Mouse (Mus musculus): ENCODE results near the gene Mast4.

The Mast4 gene

DNA sequence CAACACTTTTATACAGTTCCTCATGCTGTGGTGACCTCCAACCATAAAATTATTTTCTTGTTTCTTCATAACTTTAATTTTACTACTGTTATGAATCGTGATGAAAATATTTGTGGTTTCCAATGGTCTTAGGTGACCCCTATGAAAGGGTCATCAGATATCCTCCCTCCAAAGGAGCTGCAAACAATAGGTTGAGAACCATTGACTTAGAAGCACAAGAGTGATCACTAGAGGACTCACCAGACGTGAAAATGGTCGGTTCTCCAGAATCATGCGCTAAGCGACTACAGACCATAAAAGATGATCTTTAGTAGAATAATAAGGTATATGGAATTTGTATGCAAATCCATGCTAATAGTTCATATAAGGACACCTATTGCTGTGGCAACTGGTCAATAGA lies 644.1 kb downstream of the Mast4 start:
- no peak for DNase-seq (ENCODE audit: low spot score)

DNA sequence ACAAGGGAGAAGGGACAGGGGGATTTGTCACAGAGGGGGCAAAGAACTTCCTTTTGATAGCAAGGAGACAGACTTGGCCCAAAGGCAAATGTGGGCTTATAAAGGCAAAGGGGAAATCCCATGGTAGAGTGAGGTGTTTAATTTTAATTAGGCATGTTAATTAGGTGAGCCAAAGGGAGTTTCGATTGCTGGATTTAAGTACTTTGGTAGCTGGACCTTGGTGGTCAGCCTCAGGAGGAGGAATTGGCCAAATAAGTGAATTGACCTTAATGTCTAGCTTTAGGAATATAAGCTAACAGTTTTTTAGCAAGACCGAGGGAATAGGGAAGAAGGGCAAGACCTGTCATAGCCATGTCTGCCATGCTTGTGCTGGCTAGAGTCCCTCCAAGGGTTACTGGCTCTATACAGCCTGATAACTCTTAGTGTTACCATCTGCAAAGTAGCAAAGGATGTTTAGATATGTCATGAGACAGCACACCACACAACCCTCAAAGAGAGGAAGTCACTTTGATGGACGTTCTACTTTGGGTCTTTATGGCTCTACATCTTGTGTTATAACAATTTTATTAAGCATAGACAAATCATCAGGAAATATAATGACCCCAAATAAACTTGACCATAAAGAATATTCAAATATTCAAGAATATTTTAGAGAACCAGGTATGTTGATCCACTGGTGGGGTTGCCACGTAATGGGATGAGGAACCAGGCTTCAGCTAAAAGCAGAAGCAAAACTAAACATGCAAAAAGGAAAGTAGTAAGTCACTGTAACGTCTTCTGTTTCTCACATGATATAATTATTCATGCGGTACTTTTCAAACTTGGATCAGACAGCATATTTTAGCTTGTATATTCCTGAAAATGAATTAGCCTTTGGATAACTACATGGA lies 644.9 kb downstream of the Mast4 start:
- no peak for DNase-seq (ENCODE audit: low spot score)

DNA sequence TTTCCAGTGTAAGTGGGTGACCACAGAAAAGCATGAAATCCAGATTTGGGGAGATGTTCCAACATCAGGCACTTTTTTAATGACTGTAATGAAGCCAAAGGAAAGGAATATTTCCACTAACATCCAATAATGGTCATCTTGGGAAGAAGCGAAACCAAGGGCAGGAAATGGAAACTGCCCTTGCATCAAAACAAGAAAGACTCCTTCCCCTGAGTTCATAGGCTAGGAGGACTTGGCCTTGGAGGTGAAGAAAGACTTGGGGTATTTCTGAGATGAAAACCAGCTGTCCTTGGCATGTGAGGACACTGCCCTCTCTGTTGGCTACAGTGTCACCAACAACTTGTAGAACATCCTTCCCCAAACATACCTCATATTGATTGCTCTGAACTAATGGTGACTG lies 646.2 kb downstream of the Mast4 start:
- DNase-seq (ENCODE audit: low spot score) = no peak

DNA sequence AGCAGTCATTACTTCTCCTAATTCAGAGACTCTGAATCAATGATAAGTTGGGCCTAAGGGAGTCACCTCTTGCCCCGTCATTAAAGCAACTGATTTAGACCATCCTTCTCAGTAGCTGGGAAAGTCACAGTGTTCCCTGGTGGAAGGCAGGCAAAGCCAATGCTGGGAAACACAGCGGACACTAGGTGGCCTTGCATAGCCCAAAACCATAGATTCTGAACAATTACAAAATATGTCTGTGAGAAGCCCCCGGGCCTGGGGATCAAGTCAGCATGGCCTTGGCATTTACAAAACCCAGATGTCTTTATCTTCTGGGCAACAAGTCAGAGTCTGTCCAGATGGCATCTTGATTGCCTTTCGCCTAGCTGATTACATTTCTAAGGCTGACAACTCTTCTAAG lies 649.4 kb downstream of the Mast4 start:
- no peak for DNase-seq (ENCODE audit: low spot score)
